Mouse (Mus musculus): ENCODE measurements around the gene Gm11983. TPM values are rescaled to one million over a fixed set of nuclear protein-coding genes. Genes with fewer than 3 reads are reported as not detected.
"Not testable (repeated sequence)": the region's sequence is repeated elsewhere in the genome, so short reads cannot be mapped to it uniquely, and the experiment has no call there.

The Gm11983 gene
- total and polyA plus RNA-seq, 3 experiments = not detected

GRCm38 (mm10) chr11:6823176-6823575 lies 14.3 kb downstream of the Gm11983 start:
- Histone ChIP-seq H3K27ac (ENCODE audit: insufficient read depth, low read depth) (no peak overlapping the region), H3K9me3 (replicated peaks; ENCODE audit: low read length) (no peaks in the 10 kb centered on the region), H3K27me3 (replicated peaks) (peaks cover 45% of the 10 kb centered on the region), H3K4me2 (ENCODE audit: insufficient read depth, low read depth, poor library complexity, severe bottlenecking) (no peak overlapping the region), H3K4me1 (ENCODE audit: control insufficient read depth in 1 of 2, insufficient read depth in 2 of 2) (no peaks in the 10 kb centered on the region), H3K79me2 (replicated peaks; ENCODE audit: control insufficient read depth, extremely low read depth, insufficient read depth, poor library complexity, severe bottlenecking) (no peaks in the 10 kb centered on the region), H3K9ac (ENCODE audit: insufficient read depth, low read depth) (no peak overlapping the region), H3K4me3 (replicated peaks in 1 of 3; ENCODE audit: low read depth in 2 of 3, low read length in 2 of 3, poor library complexity in 1 of 3) (no peak overlapping the region), H3K36me3 (replicated peaks in 1 of 2; ENCODE audit: control insufficient read depth in 1 of 2, insufficient read depth in 1 of 2, low read length in 1 of 2) (no peaks in the 10 kb centered on the region)
- in situ Hi-C loops (cut with MboI; ENCODE audit: low pct_ligation_motif_present, low pct_unique_long_range_greater_than_20kb, low sequenced_read_pairs) (no loop called here), dilution Hi-C loops (cut with MboI; ENCODE audit: extremely low pct_ligation_motif_present, extremely low pct_unique_long_range_greater_than_20kb, low sequenced_read_pairs) (no loop called here)
- DNase-seq (ENCODE audit: extremely low read depth) = no peak
- TF ChIP-seq KAT2A (IDR thresholded peaks at IDR 0.05; ENCODE audit: insufficient replicate concordance, low read length) = no peak
- no peak for TF ChIP-seq ZC3H11A (IDR thresholded peaks at IDR 0.05; ENCODE audit: low read depth, low read length)

- no peak for DNase-seq (ENCODE audit: extremely low read depth)
- H3K9me3 ChIP-seq (replicated peaks; ENCODE audit: low read length) = peaks cover 10% of the 10 kb centered on the region
- H3K4me2 ChIP-seq (ENCODE audit: insufficient read depth, low read depth, poor library complexity, severe bottlenecking) = no peak overlapping the region
- H3K27me3 ChIP-seq (replicated peaks) = peaks cover 29% of the 10 kb centered on the region
- H3K36me3 ChIP-seq (replicated peaks in 1 of 2; ENCODE audit: control insufficient read depth in 1 of 2, insufficient read depth in 1 of 2, low read length in 1 of 2) = no peaks in the 10 kb centered on the region
- no peak for TF ChIP-seq IRF4 (IDR thresholded peaks at IDR 0.05; ENCODE audit: low read depth, low read length)
- no peak for TF ChIP-seq ZC3H11A (IDR thresholded peaks at IDR 0.05; ENCODE audit: low read depth, low read length)
- no peak for TF ChIP-seq TBP (conservative IDR thresholded peaks at IDR 0.05; ENCODE audit: low read depth, low read length)
- TF ChIP-seq SIN3A (IDR thresholded peaks at IDR 0.05; ENCODE audit: low read length) = no peak
- TF ChIP-seq CHD1 (IDR thresholded peaks at IDR 0.05; ENCODE audit: low read depth, low read length) = no peak
- no peak for TF ChIP-seq RCOR1 (conservative IDR thresholded peaks at IDR 0.05; ENCODE audit: low read depth, low read length)
- TF ChIP-seq NELFE (IDR thresholded peaks at IDR 0.05; ENCODE audit: low read depth, low read length) = no peak
- TF ChIP-seq MAFK (IDR thresholded peaks at IDR 0.05; ENCODE audit: insufficient replicate concordance, low read length) = no peak
- no peak for TF ChIP-seq E2F4 (IDR thresholded peaks at IDR 0.05; ENCODE audit: insufficient replicate concordance, low read depth, low read length)
- TF ChIP-seq SMC3 (IDR thresholded peaks at IDR 0.05; ENCODE audit: low read depth, low read length) = no peak
- no peak for TF ChIP-seq ELF1 (IDR thresholded peaks at IDR 0.05; ENCODE audit: low read depth, low read length)
- no peak for TF ChIP-seq POLR2A (IDR thresholded peaks at IDR 0.05; ENCODE audit: low read depth, low read length)
- TF ChIP-seq USF1 (IDR thresholded peaks at IDR 0.05; ENCODE audit: low read depth, low read length) = no peak
- no peak for TF ChIP-seq ETS1 (conservative IDR thresholded peaks at IDR 0.05; ENCODE audit: low read depth, low read length)
- no peak for TF ChIP-seq JUN (IDR thresholded peaks at IDR 0.05; ENCODE audit: insufficient read depth, low read depth, low read length)
- no peak for TF ChIP-seq HCFC1 (IDR thresholded peaks at IDR 0.05; ENCODE audit: low read depth, low read length)
- no peak for TF ChIP-seq MEF2A (IDR thresholded peaks at IDR 0.05; ENCODE audit: borderline replicate concordance, low read depth, low read length)
- H3K79me2 ChIP-seq (replicated peaks; ENCODE audit: control insufficient read depth, extremely low read depth, insufficient read depth, poor library complexity, severe bottlenecking) = no peaks in the 10 kb centered on the region
- H3K27ac ChIP-seq (ENCODE audit: insufficient read depth, low read depth) = no peak overlapping the region
- in situ Hi-C loops (cut with MboI; ENCODE audit: low pct_ligation_motif_present, low pct_unique_long_range_greater_than_20kb, low sequenced_read_pairs) = no loop called here
- dilution Hi-C loops (cut with MboI; ENCODE audit: extremely low pct_ligation_motif_present, extremely low pct_unique_long_range_greater_than_20kb, low sequenced_read_pairs) = no loop called here
- H3K9ac ChIP-seq (ENCODE audit: insufficient read depth, low read depth) = no peak overlapping the region
- H3K4me1 ChIP-seq (ENCODE audit: control insufficient read depth in 1 of 2, insufficient read depth in 2 of 2) = no peaks in the 10 kb centered on the region
- no peak overlapping the region for H3K4me3 ChIP-seq (replicated peaks in 1 of 3; ENCODE audit: low read depth in 2 of 3, low read length in 2 of 3, poor library complexity in 1 of 3)
Measured at GRCm38 (mm10) chr11:6814486-6814885, 23.0 kb downstream of the Gm11983 start.

GRCm38 (mm10) chr11:6802879-6803278 lies 34.6 kb downstream of the Gm11983 start:
- H3K4me3 ChIP-seq (replicated peaks in 1 of 3; ENCODE audit: low read depth in 2 of 3, low read length in 2 of 3, poor library complexity in 1 of 3); H3K36me3 ChIP-seq (replicated peaks in 1 of 2; ENCODE audit: control insufficient read depth in 1 of 2, insufficient read depth in 1 of 2, low read length in 1 of 2); dilution Hi-C loops (cut with MboI; ENCODE audit: extremely low pct_ligation_motif_present, extremely low pct_unique_long_range_greater_than_20kb, low sequenced_read_pairs); H3K4me1 ChIP-seq (ENCODE audit: control insufficient read depth in 1 of 2, insufficient read depth in 2 of 2); in situ Hi-C loops (cut with MboI; ENCODE audit: low pct_ligation_motif_present, low pct_unique_long_range_greater_than_20kb, low sequenced_read_pairs); H3K9ac ChIP-seq (ENCODE audit: insufficient read depth, low read depth); H3K4me2 ChIP-seq (ENCODE audit: insufficient read depth, low read depth, poor library complexity, severe bottlenecking); DNase-seq (ENCODE audit: extremely low read depth); H3K9me3 ChIP-seq (replicated peaks; ENCODE audit: low read length); H3K79me2 ChIP-seq (replicated peaks; ENCODE audit: control insufficient read depth, extremely low read depth, insufficient read depth, poor library complexity, severe bottlenecking); H3K27ac ChIP-seq (ENCODE audit: insufficient read depth, low read depth): not testable (repeated sequence)
- H3K27me3 ChIP-seq (replicated peaks) = peaks cover 17% of the 10 kb centered on the region

All from CH12.LX (cell line).